19 mouse cellular contexts compared by ENCODE assay signal in the genomic region with DNA sequence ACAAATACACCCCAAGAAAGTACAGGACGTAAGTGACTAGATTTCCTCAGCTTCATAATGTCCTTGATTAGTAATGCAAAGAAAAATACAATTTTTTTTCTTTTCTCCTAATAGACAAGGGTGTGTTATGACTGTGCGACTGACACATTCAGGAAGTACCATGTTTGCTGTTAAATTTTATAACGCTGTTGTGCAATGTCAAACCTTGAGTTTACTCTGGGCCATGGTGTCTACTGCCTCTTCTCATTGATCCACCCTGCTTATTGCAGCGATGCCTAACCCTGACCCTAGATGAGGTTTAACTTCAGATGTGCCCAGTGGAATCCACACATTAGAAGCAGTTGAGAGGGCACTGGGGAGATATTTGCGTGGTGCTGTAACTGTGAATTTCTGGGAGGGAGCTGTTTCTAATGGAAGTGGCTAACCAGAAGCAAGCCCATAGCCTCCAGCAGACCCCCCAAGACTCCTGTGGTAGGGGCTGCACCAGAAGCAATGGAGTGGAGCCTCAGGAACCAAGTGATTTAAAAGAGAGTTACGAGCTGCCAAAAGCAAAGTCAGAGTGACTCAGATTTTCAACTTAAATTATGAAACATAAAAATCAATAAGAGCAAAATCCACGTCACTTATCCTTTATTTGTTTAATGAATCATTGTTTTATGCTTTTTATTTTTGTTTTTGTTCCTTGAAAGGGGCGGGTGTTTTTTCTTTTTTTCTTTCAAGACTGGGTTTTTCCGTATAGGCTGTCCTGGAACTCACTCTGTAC. TPM values are rescaled to one million over a fixed set of nuclear protein-coding genes. Genes with fewer than 3 reads are reported as not detected.
A peak's percentile ranks its signal among the peaks of the same experiment; 100 is the strongest.
DNase-seq lines count a peak whose midpoint lies in the region; ATAC-seq and TF ChIP-seq lines count a peak whose summit lies in the region.
"Had no signal": no experiment of that assay in that cellular context is flagged by ENCODE, and none has a peak within 500 bp of the region (broad histone marks: within the 10 kb centered on the region; RNA-seq: fewer than 3 reads in every experiment).

No protein-coding gene starts in this region.

- peaks cover 10% of the 10 kb centered on the region for H3K4me1 ChIP-seq in liver, embryonic 13.5 days (replicated peaks)
- H3K4me1 ChIP-seq in small intestine, adult 2 months (ENCODE audit: control insufficient read depth, insufficient read depth, insufficient read length, low read length) = peaks cover 24% of the 10 kb centered on the region
- H3K4me1 ChIP-seq in forebrain, embryonic 10.5 days = peaks cover 5% of the 10 kb centered on the region; the same call in 1 of the 2 replicates
- H3K4me1 ChIP-seq: forebrain, embryonic 15.5 days; heart, embryonic 15.5 days; midbrain, embryonic 15.5 days had no signal

- DNase-seq in adrenal gland, adult 2 months = peak; percentile 47
- DNase-seq in adrenal gland, adult 8-10 months = no peak
- DNase-seq in NIH3T3 (ENCODE audit: low read depth) = peak; percentile 63
- no peak for DNase-seq in liver, embryonic 13.5 days
- DNase-seq in forebrain, embryonic 10.5 days (ENCODE audit: extremely low spot score, low spot score) = no peak
- DNase-seq in B cell, adult 2 months = no peak
- DNase-seq in cerebellum, adult 9-11 months = no peak
- DNase-seq: cerebellum, adult 18-20 months; heart, adult 18-20 months; left cerebral cortex, postnatal 4 days; lung, embryonic 14.5 days; retina, postnatal 1 day had no signal

- H3K9ac ChIP-seq in liver, embryonic 13.5 days = no peak overlapping the region
- H3K9ac ChIP-seq: forebrain, embryonic 15.5 days; heart, embryonic 15.5 days; lung, embryonic 14.5 days; midbrain, embryonic 15.5 days had no signal

- H3K36me3 ChIP-seq in liver, embryonic 13.5 days = no peaks in the 10 kb centered on the region
- H3K36me3 ChIP-seq in small intestine, adult 2 months (ENCODE audit: control insufficient read depth, insufficient read depth, low read length) = no peaks in the 10 kb centered on the region
- no peaks in the 10 kb centered on the region for H3K36me3 ChIP-seq in forebrain, embryonic 10.5 days (replicated peaks)
- H3K36me3 ChIP-seq: forebrain, embryonic 15.5 days; heart, embryonic 15.5 days; hindbrain, embryonic 10.5 days; midbrain, embryonic 15.5 days had no signal

- H3K4me2 ChIP-seq in liver, embryonic 13.5 days = no peak overlapping the region
- H3K4me2 ChIP-seq: forebrain, embryonic 15.5 days; heart, embryonic 15.5 days; lung, embryonic 14.5 days; midbrain, embryonic 15.5 days had no signal

- H3K4me3 ChIP-seq in liver, embryonic 13.5 days (replicated peaks) = no peak overlapping the region
- H3K4me3 ChIP-seq in small intestine, adult 2 months (ENCODE audit: low read depth, low read length) = no peak overlapping the region
- no peak overlapping the region for H3K4me3 ChIP-seq in forebrain, embryonic 10.5 days
- H3K4me3 ChIP-seq: erythroblast, embryonic 14.5 days; forebrain, embryonic 15.5 days; heart, embryonic 15.5 days; hindbrain, embryonic 10.5 days; midbrain, embryonic 15.5 days had no signal

- H3K9me3 ChIP-seq in liver, embryonic 13.5 days (replicated peaks) = no peaks in the 10 kb centered on the region
- no peaks in the 10 kb centered on the region for H3K9me3 ChIP-seq in forebrain, embryonic 10.5 days
- H3K9me3 ChIP-seq: forebrain, embryonic 15.5 days; heart, embryonic 15.5 days; hindbrain, embryonic 10.5 days; midbrain, embryonic 15.5 days had no signal

- ATAC-seq in liver, embryonic 13.5 days (ENCODE audit: low read depth) = peak; percentile 23; the same call in 1 of the 2 replicates
- ATAC-seq: forebrain, embryonic 15.5 days; midbrain, embryonic 15.5 days had no signal

- no peak overlapping the region for H3K27ac ChIP-seq in liver, embryonic 13.5 days
- H3K27ac ChIP-seq in small intestine, adult 2 months (ENCODE audit: insufficient read depth, low read depth, low read length) = peak overlapping the region; percentile 73
- H3K27ac ChIP-seq in forebrain, embryonic 10.5 days = no peak overlapping the region
- H3K27ac ChIP-seq: forebrain, embryonic 15.5 days; heart, embryonic 15.5 days; hindbrain, embryonic 10.5 days; kidney, postnatal 0 days; midbrain, embryonic 15.5 days had no signal

- TF ChIP-seq CTCF in small intestine, adult 2 months (IDR thresholded peaks at IDR 0.05; ENCODE audit: extremely low read depth, insufficient read length, insufficient replicate concordance, low read depth, low read length) = no peak

- no peaks in the 10 kb centered on the region for H3K27me3 ChIP-seq in liver, embryonic 13.5 days
- no peaks in the 10 kb centered on the region for H3K27me3 ChIP-seq in small intestine, adult 2 months (ENCODE audit: control insufficient read depth, insufficient read depth, low read length)
- H3K27me3 ChIP-seq in forebrain, embryonic 10.5 days (ENCODE audit: poor library complexity, severe bottlenecking) = no peaks in the 10 kb centered on the region
- H3K27me3 ChIP-seq: forebrain, embryonic 15.5 days; heart, embryonic 15.5 days; midbrain, embryonic 15.5 days had no signal

- no peak for TF ChIP-seq POLR2A in small intestine, adult 2 months (IDR thresholded peaks at IDR 0.05; ENCODE audit: low read depth, low read length)

- WGBS in liver, embryonic 13.5 days (ENCODE audit: insufficient replicate concordance) = 66% methylated on average over 9 of the region's 9 CpGs
- WGBS in small intestine, adult 2 months = 37% methylated on average over 9 of the region's 9 CpGs
- 92% methylated on average over 9 of the region's 9 CpGs for WGBS in forebrain, embryonic 10.5 days

RNA-seq across cellular contexts. Expression of gene Dusp6, which starts 51.3 kb away (rescaled TPM):
- 100 to 1,000 TPM in 1 of 2 experiments, 10 to 100 TPM in 1; 70.4 to 146 TPM for total RNA-seq in adrenal gland, adult 2 months (2021)
- 105 TPM in 2 replicates for polyA plus RNA-seq in adrenal gland, adult 2 months (2012; rRNA removed)
- 100 to 1,000 TPM in 3 of 4 experiments, 10 to 100 TPM in 1; 88.6 to 238 (median 129) TPM for total RNA-seq in adrenal gland, adult 8-10 months (2022)
- 12.3 and 13.7 TPM in 2 replicates for polyA plus RNA-seq in liver, embryonic 13.5 days (2015; fragmentation: Nextera tagmentation; extraction: Ambion mirVana)
- polyA plus RNA-seq in small intestine, adult 2 months (2012; rRNA removed) = 28.7 and 98.8 TPM in 2 replicates
- polyA plus RNA-seq in forebrain, embryonic 10.5 days (2016; fragmentation: Nextera tagmentation; extraction: Ambion mirVana) = 97.6 and 116 TPM in 2 replicates

Comparison
In these comparisons a context has a peak if more than half of its experiments do, and no peak if none do; other contexts are left out.
1. DNase-seq: peak in adrenal gland, adult 2 months (single experiment) and NIH3T3 (single experiment); none in adrenal gland, adult 8-10 months (single experiment), liver, embryonic 13.5 days (single experiment), forebrain, embryonic 10.5 days (single experiment), B cell, adult 2 months (0 of 2) and cerebellum, adult 9-11 months (single experiment).